Mouse (Mus musculus) liver, adult 2 months (tissue): ENCODE results near the gene Cap2.

Experiments used
- CTCF ChIP-seq: fragments of 200-500 bp; IDR thresholded peaks from 2 replicates; pipeline ENCODE4 v1.5.1; 2011; ENCODE audit warnings: low read depth, low read length, control low read depth
- POLR2A ChIP-seq: fragments of 200-500 bp; IDR thresholded peaks from 2 replicates; pipeline ENCODE4 v1.6.1; 2011; ENCODE audit warnings: low read length, control low read depth; ENCODE audit not compliant: insufficient read depth; ENCODE audit errors: extremely low read depth

DNA sequence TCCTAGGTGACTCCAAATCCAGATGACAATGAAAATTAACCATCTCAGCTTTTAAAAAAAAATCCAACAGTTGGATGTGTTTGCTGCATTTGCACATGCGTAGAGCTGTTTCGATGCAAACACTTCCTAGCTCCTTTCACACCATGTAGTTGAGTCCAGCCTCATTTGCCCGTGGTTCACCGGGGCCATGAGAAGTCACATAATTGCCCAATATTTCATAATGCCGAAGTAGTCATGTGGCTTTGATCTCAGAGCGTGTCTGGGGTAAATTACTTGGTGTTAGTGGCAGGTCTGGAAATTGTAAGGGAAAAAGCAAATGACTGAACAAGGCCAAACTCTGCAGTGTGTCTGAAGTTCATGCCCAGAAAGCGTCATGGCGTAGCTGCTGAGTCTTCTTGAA is 67.8 kb downstream of the Cap2 start:
- TF ChIP-seq POLR2A: no peak
- TF ChIP-seq CTCF: no peak
